17 mouse cellular contexts compared by ENCODE assay signal in genomic region chr11:102859933-102860332, GRCm38 (mm10). TPM values are rescaled to one million over a fixed set of nuclear protein-coding genes. Genes with fewer than 3 reads are reported as not detected.
A peak's percentile ranks its signal among the peaks of the same experiment; 100 is the strongest.
DNase-seq lines count a peak whose midpoint lies in the region; ATAC-seq and TF ChIP-seq lines count a peak whose summit lies in the region.
"Had no signal": no experiment of that assay in that cellular context is flagged by ENCODE, and none has a peak within 500 bp of the region (broad histone marks: within the 10 kb centered on the region; RNA-seq: fewer than 3 reads in every experiment).

No protein-coding gene starts in this region.

- H3K27me3 ChIP-seq in forebrain, embryonic 16.5 days (replicated peaks; ENCODE audit: control insufficient read depth, insufficient read depth, low read length) = no peaks in the 10 kb centered on the region
- H3K27me3 ChIP-seq in forebrain, embryonic 12.5 days = no peaks in the 10 kb centered on the region
- no peaks in the 10 kb centered on the region for H3K27me3 ChIP-seq in midbrain, postnatal 0 days (ENCODE audit: insufficient read depth, low read length)
- H3K27me3 ChIP-seq in midbrain, embryonic 15.5 days (replicated peaks) = no peaks in the 10 kb centered on the region
- H3K27me3 ChIP-seq in liver, embryonic 12.5 days (replicated peaks) = no peaks in the 10 kb centered on the region
- H3K27me3 ChIP-seq: embryonic facial prominence, embryonic 13.5 days had no signal

- H3K27ac ChIP-seq in forebrain, embryonic 16.5 days (ENCODE audit: low read length) = peak overlapping the region; percentile 42
- H3K27ac ChIP-seq in forebrain, embryonic 12.5 days = no peak overlapping the region
- H3K27ac ChIP-seq in midbrain, postnatal 0 days (ENCODE audit: low read depth, low read length) = no peak overlapping the region
- no peak overlapping the region for H3K27ac ChIP-seq in midbrain, embryonic 15.5 days
- no peak overlapping the region for H3K27ac ChIP-seq in liver, embryonic 12.5 days
- H3K27ac ChIP-seq: embryonic facial prominence, embryonic 13.5 days had no signal

- no peak overlapping the region for H3K4me2 ChIP-seq in forebrain, embryonic 16.5 days (ENCODE audit: low read length)
- H3K4me2 ChIP-seq in forebrain, embryonic 12.5 days = no peak overlapping the region
- no peak overlapping the region for H3K4me2 ChIP-seq in midbrain, postnatal 0 days (ENCODE audit: low read depth, low read length, poor library complexity, severe bottlenecking)
- H3K4me2 ChIP-seq in midbrain, embryonic 15.5 days = no peak overlapping the region
- H3K4me2 ChIP-seq in liver, embryonic 12.5 days = no peak overlapping the region
- H3K4me2 ChIP-seq: embryonic facial prominence, embryonic 13.5 days had no signal

- 66% methylated on average over 8 of the region's 8 CpGs for WGBS in forebrain, embryonic 16.5 days
- WGBS in forebrain, embryonic 12.5 days = 87% methylated on average over 8 of the region's 8 CpGs
- 86% methylated on average over 8 of the region's 8 CpGs for WGBS in midbrain, postnatal 0 days
- WGBS in midbrain, embryonic 15.5 days = 96% methylated on average over 8 of the region's 8 CpGs
- WGBS in liver, embryonic 12.5 days (ENCODE audit: insufficient replicate concordance) = 91% methylated on average over 8 of the region's 8 CpGs

- H3K9ac ChIP-seq in forebrain, embryonic 16.5 days (replicated peaks; ENCODE audit: low read depth, low read length) = no peak overlapping the region
- no peak overlapping the region for H3K9ac ChIP-seq in forebrain, embryonic 12.5 days
- H3K9ac ChIP-seq in midbrain, postnatal 0 days (replicated peaks; ENCODE audit: low read length, poor library complexity, severe bottlenecking) = no peak overlapping the region
- H3K9ac ChIP-seq in midbrain, embryonic 15.5 days = no peak overlapping the region
- no peak overlapping the region for H3K9ac ChIP-seq in liver, embryonic 12.5 days
- H3K9ac ChIP-seq: embryonic facial prominence, embryonic 13.5 days; liver, postnatal 0 days had no signal

- ATAC-seq in forebrain, embryonic 16.5 days = peak; percentile 28; the same call in 1 of the 2 replicates
- no peak for ATAC-seq in forebrain, embryonic 12.5 days (ENCODE audit: low FRiP score)
- no peak for ATAC-seq in midbrain, postnatal 0 days (ENCODE audit: low FRiP score)
- ATAC-seq in midbrain, embryonic 15.5 days (replicated peaks) = no peak
- no peak for ATAC-seq in liver, embryonic 12.5 days
- ATAC-seq: liver, postnatal 0 days had no signal

- no peak for TF ChIP-seq CTCF in midbrain, postnatal 0 days (IDR thresholded peaks at IDR 0.05)

- no peaks in the 10 kb centered on the region for H3K4me1 ChIP-seq in forebrain, embryonic 16.5 days (replicated peaks; ENCODE audit: control insufficient read depth, insufficient read depth, low read length)
- no peaks in the 10 kb centered on the region for H3K4me1 ChIP-seq in forebrain, embryonic 12.5 days
- no peaks in the 10 kb centered on the region for H3K4me1 ChIP-seq in midbrain, postnatal 0 days (ENCODE audit: insufficient read depth, low read length)
- no peaks in the 10 kb centered on the region for H3K4me1 ChIP-seq in midbrain, embryonic 15.5 days
- H3K4me1 ChIP-seq in liver, embryonic 12.5 days = no peaks in the 10 kb centered on the region

- DNase-seq in midbrain, postnatal 0 days (ENCODE audit: low spot score) = peak; percentile 67
- peak; percentile 35 for DNase-seq in left cerebral cortex, adult 11 months (ENCODE audit: low spot score)
- DNase-seq in retina, postnatal 1 day = no peak
- DNase-seq in kidney, adult 9 months = no peak
- DNase-seq: kidney, postnatal 10 days; liver, postnatal 0 days; thymus, postnatal 25 days had no signal

- no peaks in the 10 kb centered on the region for H3K9me3 ChIP-seq in forebrain, embryonic 16.5 days (ENCODE audit: control insufficient read depth, low read length)
- no peaks in the 10 kb centered on the region for H3K9me3 ChIP-seq in forebrain, embryonic 12.5 days
- H3K9me3 ChIP-seq in midbrain, postnatal 0 days (ENCODE audit: low read length) = no peaks in the 10 kb centered on the region
- H3K9me3 ChIP-seq in midbrain, embryonic 15.5 days = no peaks in the 10 kb centered on the region
- H3K9me3 ChIP-seq in liver, embryonic 12.5 days (replicated peaks) = no peaks in the 10 kb centered on the region
- H3K9me3 ChIP-seq: embryonic facial prominence, embryonic 13.5 days had no signal

- H3K4me3 ChIP-seq in forebrain, embryonic 16.5 days (replicated peaks; ENCODE audit: low read length) = no peak overlapping the region
- H3K4me3 ChIP-seq in forebrain, embryonic 12.5 days (replicated peaks) = no peak overlapping the region
- no peak overlapping the region for H3K4me3 ChIP-seq in midbrain, postnatal 0 days (ENCODE audit: low read depth, low read length)
- no peak overlapping the region for H3K4me3 ChIP-seq in midbrain, embryonic 15.5 days
- H3K4me3 ChIP-seq in liver, embryonic 12.5 days = no peak overlapping the region
- H3K4me3 ChIP-seq: embryonic facial prominence, embryonic 13.5 days had no signal

- peaks cover 40% of the 10 kb centered on the region for H3K36me3 ChIP-seq in forebrain, embryonic 16.5 days (ENCODE audit: control insufficient read depth, insufficient read depth)
- peaks cover 85% of the 10 kb centered on the region for H3K36me3 ChIP-seq in forebrain, embryonic 12.5 days (replicated peaks)
- H3K36me3 ChIP-seq in midbrain, postnatal 0 days (ENCODE audit: insufficient read depth, low read length) = peaks cover 55% of the 10 kb centered on the region
- H3K36me3 ChIP-seq in midbrain, embryonic 15.5 days (replicated peaks) = peaks cover 46% of the 10 kb centered on the region; the same call in 1 of the 2 replicates
- H3K36me3 ChIP-seq in liver, embryonic 12.5 days = peaks cover 100% of the 10 kb centered on the region

RNA-seq across cellular contexts. Expression of gene Eftud2, which starts 20.9 kb away (rescaled TPM):
- 188 and 190 TPM in 2 replicates for polyA plus RNA-seq in forebrain, embryonic 16.5 days (2015; fragmentation: Nextera tagmentation; extraction: Ambion mirVana)
- 274 and 279 TPM in 2 replicates for polyA plus RNA-seq in forebrain, embryonic 12.5 days (2016; fragmentation: Nextera tagmentation; extraction: Ambion mirVana)
- total RNA-seq in midbrain, postnatal 0 days (2014; rRNA removed) = 63.0 and 69.8 TPM in 2 replicates
- polyA plus RNA-seq in midbrain, postnatal 0 days (2015; fragmentation: Nextera tagmentation; extraction: Ambion mirVana) = 104 and 105 TPM in 2 replicates
- 133 and 146 TPM in 2 replicates for polyA plus RNA-seq in midbrain, embryonic 15.5 days (2015; fragmentation: Nextera tagmentation; extraction: Ambion mirVana)
- 192 and 196 TPM in 2 replicates for polyA plus RNA-seq in liver, embryonic 12.5 days (2016; fragmentation: Nextera tagmentation; extraction: Ambion mirVana)

RNA-seq across cellular contexts. Expression of gene Ccdc103, which starts 21.1 kb away (rescaled TPM):
- 2.2 and 2.7 TPM in 2 replicates for polyA plus RNA-seq in forebrain, embryonic 16.5 days (2015; fragmentation: Nextera tagmentation; extraction: Ambion mirVana)
- polyA plus RNA-seq in forebrain, embryonic 12.5 days (2016; fragmentation: Nextera tagmentation; extraction: Ambion mirVana) = 1.7 and 2.4 TPM in 2 replicates
- 0.33 and 1.6 TPM in 2 replicates for total RNA-seq in midbrain, postnatal 0 days (2014; rRNA removed)
- 1.7 and 1.8 TPM in 2 replicates for polyA plus RNA-seq in midbrain, postnatal 0 days (2015; fragmentation: Nextera tagmentation; extraction: Ambion mirVana)
- 2.0 and 2.2 TPM in 2 replicates for polyA plus RNA-seq in midbrain, embryonic 15.5 days (2015; fragmentation: Nextera tagmentation; extraction: Ambion mirVana)
- 0.85 and 0.97 TPM in 2 replicates for polyA plus RNA-seq in liver, embryonic 12.5 days (2016; fragmentation: Nextera tagmentation; extraction: Ambion mirVana)

RNA-seq across cellular contexts. Expression of gene Higd1b, which starts 24.3 kb away (rescaled TPM):
- 13.7 and 14.5 TPM in 2 replicates for polyA plus RNA-seq in forebrain, embryonic 16.5 days (2015; fragmentation: Nextera tagmentation; extraction: Ambion mirVana)
- not detected in 2 replicates for polyA plus RNA-seq in forebrain, embryonic 12.5 days (2016; fragmentation: Nextera tagmentation; extraction: Ambion mirVana)
- total RNA-seq in midbrain, postnatal 0 days (2014; rRNA removed) = 12.3 and 12.8 TPM in 2 replicates
- polyA plus RNA-seq in midbrain, postnatal 0 days (2015; fragmentation: Nextera tagmentation; extraction: Ambion mirVana) = 13.1 and 15.3 TPM in 2 replicates
- polyA plus RNA-seq in midbrain, embryonic 15.5 days (2015; fragmentation: Nextera tagmentation; extraction: Ambion mirVana) = 13.7 and 14.8 TPM in 2 replicates
- polyA plus RNA-seq in liver, embryonic 12.5 days (2016; fragmentation: Nextera tagmentation; extraction: Ambion mirVana) = not detected in 2 replicates
- total RNA-seq: MEL had no signal
- polyA plus RNA-seq: C2C12; embryonic facial prominence, embryonic 13.5 days; intestine, embryonic 14.5 days; liver, postnatal 0 days had no signal

RNA-seq across cellular contexts. Expression of gene Fam187a, which starts 25.0 kb away (rescaled TPM):
- not detected in 2 replicates for polyA plus RNA-seq in forebrain, embryonic 16.5 days (2015; fragmentation: Nextera tagmentation; extraction: Ambion mirVana)
- not detected in 2 replicates for polyA plus RNA-seq in forebrain, embryonic 12.5 days (2016; fragmentation: Nextera tagmentation; extraction: Ambion mirVana)
- not detected in 2 replicates for total RNA-seq in midbrain, postnatal 0 days (2014; rRNA removed)
- polyA plus RNA-seq in midbrain, postnatal 0 days (2015; fragmentation: Nextera tagmentation; extraction: Ambion mirVana) = 0.12 TPM in 1 of 2 replicates, not detected in the other
- not detected in 2 replicates for polyA plus RNA-seq in midbrain, embryonic 15.5 days (2015; fragmentation: Nextera tagmentation; extraction: Ambion mirVana)
- not detected in 2 replicates for polyA plus RNA-seq in liver, embryonic 12.5 days (2016; fragmentation: Nextera tagmentation; extraction: Ambion mirVana)
- polyA plus RNA-seq: embryonic facial prominence, embryonic 13.5 days; heart, embryonic 16.5 days; intestine, embryonic 14.5 days; limb, embryonic 11.5 days; liver, postnatal 0 days had no signal

RNA-seq across cellular contexts. Expression of gene Gjc1, which starts 40.4 kb away (rescaled TPM):
- polyA plus RNA-seq in forebrain, embryonic 16.5 days (2015; fragmentation: Nextera tagmentation; extraction: Ambion mirVana) = 41.9 and 47.9 TPM in 2 replicates
- 90.5 and 103 TPM in 2 replicates for polyA plus RNA-seq in forebrain, embryonic 12.5 days (2016; fragmentation: Nextera tagmentation; extraction: Ambion mirVana)
- 18.1 and 18.8 TPM in 2 replicates for total RNA-seq in midbrain, postnatal 0 days (2014; rRNA removed)
- polyA plus RNA-seq in midbrain, postnatal 0 days (2015; fragmentation: Nextera tagmentation; extraction: Ambion mirVana) = 14.8 and 17.8 TPM in 2 replicates
- 36.9 TPM in 2 replicates for polyA plus RNA-seq in midbrain, embryonic 15.5 days (2015; fragmentation: Nextera tagmentation; extraction: Ambion mirVana)
- 8.7 and 9.5 TPM in 2 replicates for polyA plus RNA-seq in liver, embryonic 12.5 days (2016; fragmentation: Nextera tagmentation; extraction: Ambion mirVana)
- total RNA-seq: MEL had no signal

Comparison
In these comparisons a context has a peak if more than half of its experiments do, and no peak if none do; other contexts are left out.
1. RNA of gene Higd1b, which starts 24.3 kb away (polyA plus RNA-seq): 13.7 to 14.5 TPM in forebrain, embryonic 16.5 days, 13.7 to 14.8 TPM in midbrain, embryonic 15.5 days and 13.1 to 15.3 TPM in midbrain, postnatal 0 days; not detected in forebrain, embryonic 12.5 days and not detected in liver, embryonic 12.5 days; every median in the first group is over 10 times any median in the second.
2. DNase-seq: peak in midbrain, postnatal 0 days (single experiment) and left cerebral cortex, adult 11 months (single experiment); none in retina, postnatal 1 day (single experiment) and kidney, adult 9 months (single experiment).